Mouse (Mus musculus) embryonic facial prominence, embryonic 10.5 days (tissue): ENCODE measurements at regions not wholly inside any gene's neighbourhood (a gene's known extent, or its start where the extent isn't known, plus 50 kb on each side); places are given as distances from the start of the nearest gene placed in this dataset.

Experiments
- DNase-seq: peaks from one replicate; pipeline ENCODE4 v3.0.0-alpha.2; 2017; ENCODE audit warnings: low spot score
- H3K27ac ChIP-seq: fragments of 300-500 bp; sonication (generic); replicated peaks from 2 replicates; pipeline ENCODE4 v1.5.1; 2016; ENCODE audit warnings: mild to moderate bottlenecking
- H3K27me3 ChIP-seq: fragments of 300-500 bp; sonication (generic); replicated peaks from 2 replicates; pipeline ENCODE4 v1.6.1; 2016; ENCODE audit warnings: low read depth, mild to moderate bottlenecking; ENCODE audit not compliant: poor library complexity, severe bottlenecking
- H3K36me3 ChIP-seq: fragments of 300-500 bp; sonication (generic); replicated peaks from 2 replicates; pipeline ENCODE4 v1.6.1; 2016; ENCODE audit warnings: mild to moderate bottlenecking, moderate library complexity
- H3K4me1 ChIP-seq: fragments of 300-500 bp; sonication (generic); 2 replicates; pipeline ENCODE4 v1.6.1; 2016
- H3K4me3 ChIP-seq: fragments of 300-500 bp; sonication (generic); 2 replicates; pipeline ENCODE4 v1.5.1; 2016; ENCODE audit warnings: mild to moderate bottlenecking, moderate library complexity
- H3K9me3 ChIP-seq: fragments of 300-500 bp; sonication (generic); 2 replicates; pipeline ENCODE4 v1.6.1; 2016; ENCODE audit warnings: mild to moderate bottlenecking
- WGBS: fragments of 180-500 bp; shearing (Covaris S2); methylation state at CpG from one replicate; pipeline ENCODE4 v1.1.7; 2016; 5-methylcytosine and 5-hydroxymethylcytosine counted together

DNA sequence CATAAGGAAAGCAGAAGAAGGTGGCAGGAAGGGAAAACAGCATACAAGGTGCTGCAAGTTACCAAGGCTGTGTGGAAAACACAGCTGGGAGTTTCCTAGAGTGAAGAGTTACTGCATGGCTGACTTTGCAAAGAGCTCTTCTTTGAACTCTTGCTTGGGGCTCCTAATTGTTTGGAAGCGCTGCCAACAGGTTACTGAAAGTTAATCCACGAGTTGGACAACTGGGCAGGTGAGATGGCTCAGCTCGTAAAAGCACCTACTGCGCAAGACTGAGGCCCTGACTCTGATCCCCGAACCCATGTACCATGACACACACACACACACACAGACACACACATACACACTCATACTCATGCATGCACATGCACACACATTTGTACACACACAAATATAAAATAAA lies 77.5 kb upstream of the Acsl1 start:
- WGBS: 89% methylated on average over 5 of the region's 5 CpGs
- Histone ChIP-seq H3K27me3 (no peaks in the 10 kb centered on the region), H3K4me1 (no peaks in the 10 kb centered on the region), H3K4me3 (no peak overlapping the region), H3K9me3 (no peaks in the 10 kb centered on the region), H3K36me3 (no peaks in the 10 kb centered on the region), H3K27ac (no peak overlapping the region)
- no peak for DNase-seq

DNA sequence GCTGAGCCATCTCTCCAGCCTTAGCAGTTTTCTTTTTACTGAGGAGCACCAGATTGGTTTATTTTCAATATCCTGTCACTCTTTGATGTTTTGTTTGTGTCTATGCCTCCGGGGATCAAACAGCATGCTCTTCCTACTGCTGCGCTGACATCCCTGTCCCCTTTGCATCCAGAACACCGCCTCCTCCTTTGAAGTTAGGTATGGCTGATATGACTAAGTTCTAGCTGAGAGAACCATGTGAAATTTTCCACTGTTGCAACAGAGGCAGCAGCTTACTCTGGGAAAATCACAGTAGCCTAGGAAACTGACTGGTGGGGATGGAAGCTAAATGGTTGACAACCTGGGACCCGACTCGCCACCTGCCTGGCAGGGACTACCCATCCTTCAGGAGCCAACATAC lies 76.1 kb upstream of the Acsl1 start:
- H3K27ac ChIP-seq: no peak overlapping the region
- no peaks in the 10 kb centered on the region for H3K36me3 ChIP-seq
- 88% methylated on average over 5 of the region's 5 CpGs for WGBS
- no peak overlapping the region for H3K4me3 ChIP-seq
- no peak for DNase-seq
- no peaks in the 10 kb centered on the region for H3K4me1 ChIP-seq
- H3K27me3 ChIP-seq: no peaks in the 10 kb centered on the region
- no peaks in the 10 kb centered on the region for H3K9me3 ChIP-seq

DNA sequence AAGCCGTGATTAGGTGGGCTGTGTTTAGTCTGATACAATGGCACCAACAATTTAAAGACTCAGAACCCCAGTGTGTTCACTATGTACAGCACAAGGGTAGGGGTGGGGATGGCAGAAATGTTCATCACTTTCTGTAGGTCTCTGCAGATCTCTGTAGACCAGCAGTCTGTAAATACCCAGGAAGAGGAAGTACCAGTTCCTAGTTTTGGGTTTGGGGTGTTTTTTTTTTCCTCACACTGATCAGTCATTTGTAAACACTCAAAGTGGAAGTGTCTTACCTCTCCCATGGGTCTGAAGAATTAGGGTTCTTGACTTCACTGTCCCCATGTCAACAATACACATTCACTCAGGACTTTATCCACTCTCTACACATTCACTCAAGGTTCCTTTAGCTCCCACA lies 75.5 kb upstream of the Acsl1 start:
- Histone ChIP-seq H3K36me3 (no peaks in the 10 kb centered on the region), H3K4me1 (no peaks in the 10 kb centered on the region), H3K27ac (no peak overlapping the region), H3K4me3 (no peak overlapping the region), H3K9me3 (no peaks in the 10 kb centered on the region), H3K27me3 (no peaks in the 10 kb centered on the region)
- WGBS: 84% methylated on average over 1 of the region's 1 CpGs
- DNase-seq: no peak

DNA sequence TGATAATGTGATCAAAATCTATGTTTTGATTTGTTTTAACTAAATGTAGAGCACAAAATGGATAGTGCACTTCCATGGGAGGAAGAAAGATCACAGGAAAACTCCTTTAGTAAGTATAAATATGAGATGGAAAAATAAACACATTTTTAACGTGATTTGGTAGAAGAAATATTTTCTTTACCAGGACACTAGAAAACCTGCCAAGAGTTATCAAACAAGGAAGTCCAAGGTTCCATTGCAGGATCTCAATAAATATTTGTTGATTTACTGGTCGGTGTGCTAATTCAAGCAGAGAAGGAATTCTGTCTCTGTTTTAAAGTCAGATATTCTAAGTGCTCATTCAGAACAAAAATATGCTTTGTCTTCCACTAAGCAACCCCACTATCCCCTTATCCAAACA lies 73.8 kb upstream of the Acsl1 start:
- no peak overlapping the region for H3K27ac ChIP-seq
- H3K4me1 ChIP-seq: no peaks in the 10 kb centered on the region
- 74% methylated on average over 2 of the region's 2 CpGs for WGBS
- no peaks in the 10 kb centered on the region for H3K9me3 ChIP-seq
- DNase-seq: no peak
- no peak overlapping the region for H3K4me3 ChIP-seq
- H3K27me3 ChIP-seq: no peaks in the 10 kb centered on the region
- H3K36me3 ChIP-seq: no peaks in the 10 kb centered on the region

DNA sequence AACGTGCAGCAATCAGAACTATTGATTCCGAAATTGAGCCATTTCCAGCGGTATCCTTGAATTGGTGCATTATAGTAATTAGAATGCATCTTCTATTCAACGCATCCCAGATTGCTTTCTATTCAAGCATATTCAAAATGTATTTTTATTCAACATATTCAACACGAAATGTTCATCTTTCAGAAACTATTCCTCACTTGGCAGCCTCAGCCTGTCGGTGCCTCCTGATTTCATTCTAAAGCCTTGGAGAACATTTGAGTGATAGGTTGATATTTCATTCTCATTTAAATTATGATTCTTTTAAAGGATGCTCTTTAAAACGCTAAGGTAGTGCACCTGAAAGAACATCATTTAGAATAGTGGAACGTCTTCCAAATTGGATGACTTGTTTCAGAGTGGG lies 73.1 kb upstream of the Acsl1 start:
- H3K27me3 ChIP-seq: no peaks in the 10 kb centered on the region
- H3K9me3 ChIP-seq: no peaks in the 10 kb centered on the region
- H3K4me1 ChIP-seq: no peaks in the 10 kb centered on the region
- no peak overlapping the region for H3K4me3 ChIP-seq
- WGBS: 83% methylated on average over 8 of the region's 8 CpGs
- H3K27ac ChIP-seq: no peak overlapping the region
- DNase-seq: no peak
- H3K36me3 ChIP-seq: no peaks in the 10 kb centered on the region

DNA sequence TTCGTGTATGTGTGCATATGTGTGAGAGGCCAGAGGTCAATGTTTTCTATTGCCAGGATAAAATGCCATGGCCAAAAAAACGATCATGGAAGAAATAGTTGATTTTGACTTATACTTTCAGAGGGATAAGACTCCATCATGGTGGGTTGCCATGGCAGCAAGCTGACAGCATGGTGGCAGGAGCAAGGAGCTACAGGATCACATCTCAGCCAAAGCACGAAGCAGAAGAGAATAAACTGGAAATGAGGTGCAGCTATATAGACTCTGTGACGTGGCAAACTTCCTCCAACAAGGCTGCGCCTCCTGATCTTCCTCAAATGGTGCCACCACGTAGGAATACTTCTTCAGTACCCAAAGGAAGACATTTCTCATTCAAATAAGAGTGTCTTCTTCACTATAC lies 70.2 kb upstream of the Acsl1 start:
- Histone ChIP-seq H3K27me3 (no peaks in the 10 kb centered on the region), H3K36me3 (no peaks in the 10 kb centered on the region), H3K9me3 (no peaks in the 10 kb centered on the region), H3K4me3 (no peak overlapping the region), H3K27ac (no peak overlapping the region), H3K4me1 (no peaks in the 10 kb centered on the region)
- DNase-seq: no peak
- WGBS: 80% methylated on average over 6 of the region's 6 CpGs

DNA sequence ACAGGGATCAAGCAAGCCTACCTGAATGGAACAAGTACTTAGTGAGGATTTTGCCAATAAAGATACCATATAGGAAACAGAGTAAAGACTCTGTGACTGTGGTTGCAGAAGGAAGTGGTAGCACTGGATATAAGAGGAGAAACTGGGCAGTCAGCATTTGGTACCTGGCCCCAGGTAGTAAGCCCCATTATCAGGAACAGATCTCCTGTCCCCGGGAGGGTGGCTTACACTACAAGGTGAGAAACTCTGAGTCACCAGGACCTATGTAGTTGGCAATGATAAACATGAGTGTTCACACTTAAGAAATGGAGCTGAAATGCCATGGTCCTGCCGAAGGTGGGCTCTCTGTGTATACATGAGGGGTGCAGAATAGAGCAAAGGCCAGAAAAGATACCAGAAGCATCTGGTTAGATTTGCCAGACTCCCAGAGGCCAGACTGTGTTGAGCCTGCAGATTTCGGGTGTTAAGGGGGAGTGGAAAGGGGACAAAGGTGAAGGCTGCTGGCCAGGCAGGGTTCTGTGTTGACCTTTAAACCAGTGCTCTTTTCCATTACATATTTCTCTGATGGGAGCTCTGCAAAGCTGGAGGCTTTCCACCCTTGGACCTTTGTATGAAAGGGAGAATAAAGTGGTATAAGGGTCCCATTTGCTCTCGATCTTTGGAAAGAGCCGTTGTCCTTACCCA lies 66.8 kb upstream of the Acsl1 start:
- no peak for DNase-seq
- Histone ChIP-seq H3K27me3 (no peaks in the 10 kb centered on the region), H3K27ac (no peak overlapping the region), H3K36me3 (no peaks in the 10 kb centered on the region), H3K9me3 (no peaks in the 10 kb centered on the region), H3K4me3 (no peak overlapping the region), H3K4me1 (no peaks in the 10 kb centered on the region)
- 85% methylated on average over 5 of the region's 5 CpGs for WGBS

DNA sequence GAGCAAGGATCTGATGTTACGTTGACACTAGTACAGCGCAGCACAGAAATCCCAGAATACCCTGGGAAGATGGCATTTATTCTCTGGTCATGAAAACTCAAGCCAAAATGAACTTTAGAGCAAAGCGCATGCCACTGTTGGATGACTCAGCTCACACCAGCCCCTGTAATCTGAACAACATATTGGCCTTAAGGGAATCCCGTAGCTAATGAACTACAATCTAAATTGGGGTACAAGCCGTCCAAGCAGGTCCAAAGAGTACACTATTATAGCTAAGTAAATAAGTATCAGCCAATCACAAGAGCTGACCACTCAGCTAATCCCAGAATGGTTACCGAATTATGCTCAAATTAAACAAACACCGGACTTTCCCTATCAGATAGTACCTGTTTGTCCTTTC lies 62.0 kb upstream of the Acsl1 start:
- Histone ChIP-seq H3K27me3 (no peaks in the 10 kb centered on the region), H3K27ac (no peak overlapping the region), H3K4me1 (no peaks in the 10 kb centered on the region), H3K9me3 (0 out of 2 replicates have a peak, but pooled peaks cover 2% of the 10 kb centered on the region), H3K36me3 (no peaks in the 10 kb centered on the region), H3K4me3 (no peak overlapping the region)
- no peak for DNase-seq
- 92% methylated on average over 7 of the region's 7 CpGs for WGBS

DNA sequence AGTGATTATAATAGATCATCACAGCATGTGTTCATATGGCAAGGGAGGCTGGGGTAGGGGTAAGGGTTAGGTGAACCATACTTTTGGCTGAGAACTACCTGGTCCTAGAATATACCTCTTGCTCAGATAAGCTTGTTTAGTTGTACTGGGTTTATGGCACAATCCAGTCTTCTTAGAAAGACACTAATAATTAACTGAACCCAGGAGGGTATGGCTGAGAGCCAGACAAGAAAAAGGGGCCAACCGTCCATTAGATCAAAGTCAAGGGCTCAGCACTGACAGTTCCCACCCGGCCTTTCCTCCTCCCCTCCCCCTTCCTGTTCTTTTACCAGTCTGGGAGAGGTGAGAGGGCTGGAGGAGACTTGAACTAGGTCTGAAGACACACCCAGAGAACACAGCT lies 61.5 kb upstream of the Acsl1 start:
- 70% methylated on average over 2 of the region's 2 CpGs for WGBS

DNA sequence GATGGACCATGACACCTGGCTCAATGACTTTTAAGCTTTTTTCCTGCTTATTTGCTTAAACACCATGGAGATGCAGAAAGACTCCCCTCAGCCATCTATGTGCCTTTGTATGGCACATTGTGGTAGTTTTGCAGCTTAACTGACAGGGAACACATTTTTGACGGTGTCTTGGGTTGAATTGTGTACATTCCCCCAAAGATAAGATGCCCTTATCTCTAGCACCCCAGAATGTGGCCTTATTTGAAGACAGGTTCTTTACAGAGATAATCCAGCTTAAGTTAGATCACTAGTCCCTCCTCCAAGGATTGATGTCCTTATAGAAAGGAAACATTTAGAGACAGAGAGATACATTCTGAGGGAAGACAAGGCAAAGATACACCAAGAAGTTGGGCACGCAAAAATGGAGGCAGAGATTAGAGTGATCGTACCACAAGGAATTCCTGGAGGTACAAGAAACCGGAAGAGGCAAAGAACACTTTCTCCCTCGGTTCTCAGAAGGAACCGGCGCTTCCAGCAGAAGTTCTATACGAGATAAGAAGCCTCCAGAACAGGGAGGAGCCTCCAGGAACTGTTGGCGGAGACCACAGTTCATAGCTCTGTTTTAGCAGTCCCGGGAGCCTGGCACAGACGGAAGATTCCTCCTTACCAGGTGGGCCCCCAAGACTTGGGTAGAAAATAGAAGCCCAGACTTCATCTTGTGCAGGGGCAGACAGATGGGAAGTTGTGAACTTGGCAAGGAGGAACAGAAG lies 58.8 kb upstream of the Acsl1 start:
- 0 out of 2 replicates have a peak, but pooled peaks cover 4% of the 10 kb centered on the region for H3K9me3 ChIP-seq
- H3K4me3 ChIP-seq: no peak overlapping the region
- H3K27ac ChIP-seq: no peak overlapping the region
- no peak for DNase-seq
- H3K4me1 ChIP-seq: no peaks in the 10 kb centered on the region
- no peaks in the 10 kb centered on the region for H3K36me3 ChIP-seq
- WGBS: 89% methylated on average over 11 of the region's 11 CpGs
- H3K27me3 ChIP-seq: no peaks in the 10 kb centered on the region

More for the DNA sequence above, 61.5 kb upstream of the Acsl1 start:
- Histone ChIP-seq H3K36me3 (no peaks in the 10 kb centered on the region), H3K4me1 (no peaks in the 10 kb centered on the region), H3K9me3 (0 out of 2 replicates have a peak, but pooled peaks cover 2% of the 10 kb centered on the region), H3K27me3 (no peaks in the 10 kb centered on the region), H3K4me3 (no peak overlapping the region), H3K27ac (no peak overlapping the region)
- DNase-seq: no peak

DNA sequence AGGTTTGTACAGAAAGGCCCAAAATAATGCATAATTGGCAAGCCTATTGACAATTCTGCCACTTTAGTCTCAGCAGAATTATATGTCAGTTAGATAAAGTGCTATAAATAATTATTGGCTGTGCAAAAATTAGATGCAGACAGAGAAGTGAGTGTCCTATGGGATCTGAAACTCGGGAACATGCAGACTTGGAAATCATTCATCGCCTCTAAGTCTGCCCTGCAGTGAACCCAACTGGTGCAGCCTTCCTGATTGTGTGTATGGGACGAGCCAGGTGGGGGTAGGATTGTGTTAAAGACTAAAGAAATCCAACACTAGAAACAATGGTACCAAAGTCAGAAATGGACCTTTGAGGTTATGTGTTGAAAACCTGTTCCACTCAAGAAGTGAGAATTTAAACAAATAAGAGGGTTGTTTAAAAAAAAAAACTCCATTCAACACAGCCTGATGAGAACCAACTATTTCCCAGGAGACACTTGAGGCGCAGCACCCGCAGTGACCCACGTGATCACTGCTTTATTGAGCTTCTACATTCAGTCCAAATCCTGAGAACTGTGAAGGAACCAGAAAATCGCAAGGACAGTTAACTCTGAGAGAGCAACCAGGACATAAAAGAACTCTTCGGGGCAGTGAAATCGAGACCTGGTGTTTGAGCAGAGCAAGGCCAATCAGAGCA lies 57.4 kb upstream of the Acsl1 start:
- 84% methylated on average over 9 of the region's 9 CpGs for WGBS
- H3K9me3 ChIP-seq: 0 out of 2 replicates have a peak, but pooled peaks cover 4% of the 10 kb centered on the region

DNA sequence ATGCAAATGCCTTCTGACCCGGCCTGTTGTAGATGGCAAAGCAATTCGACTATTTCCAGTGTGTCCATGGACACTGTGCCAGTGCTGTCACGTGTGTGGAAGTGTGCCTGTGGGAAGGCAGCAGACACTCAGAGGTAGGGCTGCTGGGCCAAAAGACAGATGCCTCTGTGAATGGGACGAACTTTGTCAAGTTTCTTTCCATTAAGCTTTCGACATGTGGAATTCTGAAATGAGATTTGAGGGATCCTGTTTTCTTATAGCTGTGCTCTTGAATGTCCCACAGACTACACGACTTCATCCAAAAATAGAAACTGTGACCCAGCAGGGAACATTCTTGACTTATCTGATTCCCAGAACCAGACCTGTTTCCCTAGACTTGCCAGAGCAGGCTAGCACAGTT lies 56.0 kb upstream of the Acsl1 start:
- 0 out of 2 replicates have a peak, but pooled peaks cover 4% of the 10 kb centered on the region for H3K9me3 ChIP-seq
- H3K27ac ChIP-seq: no peak overlapping the region
- H3K4me3 ChIP-seq: no peak overlapping the region
- H3K27me3 ChIP-seq: no peaks in the 10 kb centered on the region
- H3K36me3 ChIP-seq: no peaks in the 10 kb centered on the region
- H3K4me1 ChIP-seq: no peaks in the 10 kb centered on the region
- DNase-seq: no peak
- 84% methylated on average over 6 of the region's 6 CpGs for WGBS

More for the DNA sequence above, 57.4 kb upstream of the Acsl1 start:
- Histone ChIP-seq H3K27ac (no peak overlapping the region), H3K27me3 (no peaks in the 10 kb centered on the region), H3K4me1 (no peaks in the 10 kb centered on the region), H3K4me3 (no peak overlapping the region), H3K36me3 (no peaks in the 10 kb centered on the region)
- no peak for DNase-seq

DNA sequence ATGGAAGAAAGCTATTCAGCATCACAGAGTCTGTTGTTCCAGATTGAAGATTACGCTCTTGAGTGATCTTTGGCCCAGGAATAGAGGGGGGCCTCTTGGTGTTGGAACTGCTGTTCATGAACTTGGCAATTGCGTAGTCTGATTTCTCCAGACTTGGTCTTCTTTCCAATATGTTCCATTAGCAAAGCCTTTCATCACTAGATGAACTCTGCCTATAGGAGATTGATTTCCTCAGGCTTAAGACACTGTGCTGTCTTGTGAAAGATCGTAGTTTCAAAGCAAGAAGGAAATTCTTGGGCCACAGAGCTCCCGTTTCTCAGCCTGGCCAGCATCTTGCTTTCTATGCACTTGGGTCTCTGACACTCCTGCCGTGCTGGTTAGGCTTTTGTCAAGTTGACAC lies 51.4 kb upstream of the Acsl1 start:
- 0 out of 2 replicates have a peak, but pooled peaks cover 3% of the 10 kb centered on the region for H3K9me3 ChIP-seq
- no peak overlapping the region for H3K4me3 ChIP-seq
- WGBS: 87% methylated on average over 5 of the region's 5 CpGs
- no peak for DNase-seq
- H3K27me3 ChIP-seq: no peaks in the 10 kb centered on the region
- H3K27ac ChIP-seq: no peak overlapping the region
- H3K4me1 ChIP-seq: no peaks in the 10 kb centered on the region
- H3K36me3 ChIP-seq: no peaks in the 10 kb centered on the region
